Mouse (Mus musculus) CH12.LX (cell line): ENCODE data around the gene Wnt5b. TPM values are rescaled to one million over a fixed set of nuclear protein-coding genes. Genes with fewer than 3 reads are reported as not detected.

Experiments
- DNase-seq: peaks from one replicate; pipeline ENCODE4 v3.0.0-alpha.2; 2013; ENCODE audit errors: extremely low read depth
- H3K27ac ChIP-seq: 2 replicates; pipeline ENCODE4 v1.5.1; 2012; ENCODE audit warnings: low read depth, mild to moderate bottlenecking, control low read depth, moderate library complexity; ENCODE audit not compliant: insufficient read depth
- H3K27me3 ChIP-seq: replicated peaks from 2 replicates; pipeline ENCODE3; 2012; ENCODE audit warnings: inconsistent platforms
- H3K36me3 ChIP-seq, 2 experiments: replicated peaks in 1 of 2; 2 replicates each; pipeline versions ENCODE3 to v1.6.1; 2012; ENCODE audit warnings: inconsistent platforms in 1 of 2, low read length in 1 of 2, mild to moderate bottlenecking in 1 of 2, mixed read lengths in 1 of 2, moderate library complexity in 1 of 2; ENCODE audit not compliant: control insufficient read depth in 1 of 2, insufficient read depth in 1 of 2
- H3K4me1 ChIP-seq, 2 experiments: 2 replicates each; pipeline ENCODE4 v1.6.1; 2012; ENCODE audit warnings: inconsistent platforms in 1 of 2, moderate library complexity in 1 of 2; ENCODE audit not compliant: insufficient read depth in 2 of 2, control insufficient read depth in 1 of 2
- H3K4me2 ChIP-seq: 2 replicates; pipeline ENCODE4 v1.6.1; 2012; ENCODE audit warnings: low read depth, mild to moderate bottlenecking, control low read depth; ENCODE audit not compliant: poor library complexity, insufficient read depth, severe bottlenecking
- H3K4me3 ChIP-seq, 3 experiments: fragments of 150-350 bp in 1 of 3; sonication (generic) in 1 of 3; replicated peaks in 1 of 3; 2 replicates each; pipeline versions ENCODE3 to v1.5.1; 2011 to 2012; ENCODE audit warnings: low read depth in 2 of 3, low read length in 2 of 3, mild to moderate bottlenecking in 2 of 3, moderate library complexity in 2 of 3, control low read depth in 1 of 3, improper control_type of control experiment in 1 of 3, inconsistent platforms in 1 of 3, mixed read lengths in 1 of 3; ENCODE audit not compliant: poor library complexity in 1 of 3
- H3K79me2 ChIP-seq: replicated peaks from 2 replicates; pipeline ENCODE4 v1.6.1; 2012; ENCODE audit warnings: mild to moderate bottlenecking, moderate library complexity; ENCODE audit not compliant: control insufficient read depth, poor library complexity, insufficient read depth, severe bottlenecking; ENCODE audit errors: extremely low read depth
- H3K9ac ChIP-seq: 2 replicates; pipeline ENCODE4 v1.6.1; 2012; ENCODE audit warnings: low read depth, mild to moderate bottlenecking, control low read depth, moderate library complexity; ENCODE audit not compliant: insufficient read depth
- H3K9me3 ChIP-seq: replicated peaks from 2 replicates; pipeline ENCODE3; 2012; ENCODE audit warnings: low read length, inconsistent platforms, mixed read lengths
- CTCF ChIP-seq, 2 experiments: IDR thresholded peaks in 1 of 2; conservative IDR thresholded peaks in 1 of 2; 2 replicates each; pipeline ENCODE4 v1.5.1; 2011 to 2012; ENCODE audit warnings: low read depth in 2 of 2, low read length in 2 of 2, improper control_type of control experiment in 1 of 2, inconsistent platforms in 1 of 2, mild to moderate bottlenecking in 1 of 2, moderate library complexity in 1 of 2
- E2F4 ChIP-seq: IDR thresholded peaks from 2 replicates; pipeline ENCODE4 v1.6.1; 2011; ENCODE audit warnings: low read depth, low read length, improper control_type of control experiment; ENCODE audit not compliant: insufficient replicate concordance
- ETS1 ChIP-seq: conservative IDR thresholded peaks from 2 replicates; pipeline ENCODE4 v1.6.1; 2012; ENCODE audit warnings: low read depth, mild to moderate bottlenecking, inconsistent platforms, low read length, improper control_type of control experiment, moderate library complexity
- GABPA ChIP-seq: IDR thresholded peaks from 2 replicates; pipeline ENCODE4 v1.6.1; 2012; ENCODE audit warnings: low read depth, low read length, improper control_type of control experiment, inconsistent platforms; ENCODE audit not compliant: insufficient replicate concordance
- JUN ChIP-seq: IDR thresholded peaks from 2 replicates; pipeline ENCODE4 v1.6.1; 2011; ENCODE audit warnings: low read depth, mild to moderate bottlenecking, low read length, improper control_type of control experiment, moderate library complexity; ENCODE audit not compliant: insufficient read depth
- KAT2A ChIP-seq: IDR thresholded peaks from 2 replicates; pipeline ENCODE4 v1.6.1; 2012; ENCODE audit warnings: low read length, improper control_type of control experiment, inconsistent platforms; ENCODE audit not compliant: insufficient replicate concordance
- MAX ChIP-seq: IDR thresholded peaks from 2 replicates; pipeline ENCODE4 v1.6.1; 2011; ENCODE audit warnings: low read length, improper control_type of control experiment
- MEF2A ChIP-seq: IDR thresholded peaks from 2 replicates; pipeline ENCODE4 v1.6.1; 2014; ENCODE audit warnings: low read depth, mild to moderate bottlenecking, inconsistent platforms, low read length, improper control_type of control experiment, borderline replicate concordance
- MXI1 ChIP-seq: IDR thresholded peaks from 2 replicates; pipeline ENCODE4 v1.6.1; 2011; ENCODE audit warnings: mild to moderate bottlenecking, low read depth, low read length, improper control_type of control experiment
- SMC3 ChIP-seq: IDR thresholded peaks from 2 replicates; pipeline ENCODE4 v1.6.1; 2011; ENCODE audit warnings: low read depth, low read length, improper control_type of control experiment
- ZNF384 ChIP-seq: IDR thresholded peaks from 2 replicates; pipeline ENCODE4 v1.6.1; 2012; ENCODE audit warnings: low read depth, low read length, improper control_type of control experiment, inconsistent platforms
- dilution Hi-C: fragments of 300-500 bp; cut with MboI; formaldehyde crosslinking; loops from 2 replicates; pipeline ENCODE4 v1.14.3; 2020; ENCODE audit warnings: low sequenced_read_pairs; ENCODE audit not compliant: extremely low pct_unique_long_range_greater_than_20kb, extremely low pct_ligation_motif_present
- in situ Hi-C: fragments of 300-500 bp; cut with MboI; formaldehyde crosslinking; loops from 3 replicates; pipeline ENCODE4 v1.14.3; 2019; ENCODE audit warnings: low sequenced_read_pairs, low pct_ligation_motif_present, low pct_unique_long_range_greater_than_20kb, mixed read lengths
- polyA plus RNA-seq: library from polyadenylated mRNA; unstranded; fragments of >175 nt; gene quantifications from 2 replicates; pipeline ENCODE4 v1.2.1, GENCODE M21; 2012; ENCODE audit warnings: low read depth; ENCODE audit not compliant: insufficient read length
- total RNA-seq, 2 experiments: library from RNA; depleted of rRNA; stranded (reverse); fragments of 300-350 nt in 1 of 2; fragments of >200 nt in 1 of 2; gene quantifications; 2 replicates each; pipeline ENCODE4 v1.2.3; 2012 to 2014

Gene Wnt5b
- total and polyA plus RNA-seq, 3 experiments = 1.2 to 2.0 (median 1.5) TPM

GRCm38 (mm10) chr6:119526498-119526897 lies 17.6 kb downstream of the Wnt5b start:
- no peaks in the 10 kb centered on the region for H3K79me2 ChIP-seq
- dilution Hi-C loops (no loop called here), in situ Hi-C loops (no loop called here)
- no peaks in the 10 kb centered on the region for H3K27me3 ChIP-seq
- H3K4me3 ChIP-seq = no peak overlapping the region
- H3K27ac ChIP-seq = no peak overlapping the region
- peaks cover 30 to 51% of the 10 kb centered on the region in 2 experiments for H3K4me1 ChIP-seq
- DNase-seq = peak; percentile 31
- H3K36me3 ChIP-seq = no peaks in the 10 kb centered on the region
- H3K9ac ChIP-seq = no peak overlapping the region
- H3K9me3 ChIP-seq = no peaks in the 10 kb centered on the region
- peak overlapping the region; percentile 8; the same call in 1 of the 2 replicates for H3K4me2 ChIP-seq
- TF ChIP-seq MEF2A (peak; percentile 38; the same call in 1 of the 2 replicates), ZNF384 (no peak), ETS1 (peak; percentile 30; the same call in 1 of the 2 replicates)

DNA sequence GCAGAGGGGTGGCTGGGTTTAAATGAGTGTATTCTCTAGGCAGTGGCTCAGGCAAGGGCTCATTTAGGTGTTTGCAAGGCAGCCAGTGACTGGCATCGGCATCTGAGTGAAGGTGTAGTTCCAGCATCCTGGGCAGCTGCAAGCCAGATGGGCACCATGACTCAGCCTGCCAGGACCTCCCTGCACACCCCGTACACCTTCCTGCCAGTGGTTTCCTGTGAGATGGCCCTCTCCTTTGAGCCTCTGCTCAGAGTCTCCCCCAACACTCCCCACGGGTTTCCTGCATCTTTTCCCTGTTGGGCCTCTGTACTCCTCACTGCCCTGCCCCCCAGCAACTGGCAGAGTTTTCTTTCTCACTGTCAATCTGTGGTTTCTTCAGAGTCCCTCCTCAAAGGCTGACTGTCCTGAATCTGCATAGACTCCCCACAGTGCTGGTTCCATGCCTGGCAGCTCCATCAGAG lies 22.2 kb downstream of the Wnt5b start:
- in situ Hi-C loops (no loop called here), dilution Hi-C loops (no loop called here)
- Histone ChIP-seq H3K27me3 (no peaks in the 10 kb centered on the region), H3K4me2 (no peak overlapping the region)
- no peak for DNase-seq
- no peak for TF ChIP-seq KAT2A
- TF ChIP-seq JUN = no peak
- TF ChIP-seq, all 38 proteins: peak for 0
- no peak overlapping the region for H3K27ac ChIP-seq
- peaks cover 19 to 32% of the 10 kb centered on the region in 2 experiments for H3K4me1 ChIP-seq
- no peak overlapping the region for H3K9ac ChIP-seq
- no peaks in the 10 kb centered on the region for H3K79me2 ChIP-seq
- H3K36me3 ChIP-seq = no peaks in the 10 kb centered on the region
- no peaks in the 10 kb centered on the region for H3K9me3 ChIP-seq
- H3K4me3 ChIP-seq = no peak overlapping the region

DNA sequence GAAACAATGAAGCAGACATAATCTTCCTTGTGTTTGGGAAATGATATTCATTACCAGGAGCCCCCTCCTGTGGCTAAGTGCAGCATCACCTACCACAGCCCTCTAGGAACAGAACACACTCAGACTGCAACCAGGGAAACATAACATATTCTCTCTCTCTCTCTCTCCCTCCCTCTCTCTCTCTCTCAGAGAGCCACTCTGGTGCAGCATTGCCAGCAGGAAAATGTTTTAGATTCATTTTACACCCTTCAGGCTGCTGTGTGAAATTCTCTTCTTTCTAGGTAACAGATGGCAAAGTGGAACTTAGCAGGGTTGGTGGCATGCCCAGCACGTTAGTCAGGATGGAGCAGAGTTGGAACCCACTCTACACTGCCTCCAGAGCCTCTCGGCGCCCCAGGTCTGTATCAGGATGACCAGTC lies 22.7 kb downstream of the Wnt5b start:
- Histone ChIP-seq H3K27me3 (no peaks in the 10 kb centered on the region), H3K36me3 (no peaks in the 10 kb centered on the region), H3K9me3 (no peaks in the 10 kb centered on the region), H3K9ac (no peak overlapping the region), H3K4me2 (no peak overlapping the region), H3K27ac (no peak overlapping the region), H3K4me3 (no peak overlapping the region), H3K79me2 (no peaks in the 10 kb centered on the region), H3K4me1 (peaks cover 15 to 27% of the 10 kb centered on the region in 2 experiments)
- TF ChIP-seq E2F4 (no peak), MXI1 (no peak), MAX (no peak), CTCF (conservative IDR thresholded peaks at IDR 0.05 in 1 of 2, IDR thresholded peaks at IDR 0.05 in 1 of 2; ENCODE audit: low read depth in 2 of 2, low read length in 2 of 2) (peak in 1 of 2 experiments; percentile 28; a peak in 2 of 4 replicates), SMC3 (peak; percentile 22), GABPA (no peak)
- no peak for DNase-seq
- in situ Hi-C loops = no loop called here
- dilution Hi-C loops = no loop called here
